Mouse (Mus musculus) inflammation-experienced regulatory T-cells (primary cell): ENCODE measurements around the gene Cysltr1. TPM values are rescaled to one million over a fixed set of nuclear protein-coding genes. Genes with fewer than 3 reads are reported as not detected.

Experiments used
- polyA plus RNA-seq, 2 experiments: library from polyadenylated mRNA; unstranded; fragments of 100-300 nt; shearing (Covaris generic); gene quantifications; one replicate each; pipeline ENCODE4 v1.2.1; 2017

Gene Cysltr1
- polyA plus RNA-seq = 10 to 100 TPM in 1 of 2 experiments, 1 to 10 TPM in 1; 2.5 to 16.9 TPM

GRCm38 (mm10) chrX:106603386-106603785 lies at the start of gene Cysltr1:
Cysltr1 (minus strand) TSS chrX:106603679.

DNA sequence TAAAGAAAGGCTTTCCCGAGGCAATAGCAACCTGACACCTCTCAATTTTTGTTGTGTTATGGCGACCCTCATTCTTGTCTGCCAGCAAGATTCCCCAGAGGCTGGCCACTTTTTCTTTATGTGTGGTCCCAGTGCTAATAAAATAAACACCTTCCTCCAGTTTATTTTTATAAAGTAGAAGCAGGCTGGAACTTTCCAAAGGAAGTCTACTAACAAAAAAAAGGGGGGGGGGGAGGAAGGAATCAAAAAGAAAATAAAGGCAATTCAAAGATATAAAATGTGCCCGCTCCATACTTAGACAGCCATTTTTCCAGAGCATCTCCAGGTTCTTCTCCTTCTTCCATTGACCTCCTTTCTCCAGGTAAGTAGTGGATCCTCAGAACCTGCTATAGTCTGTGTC lies 20.6 kb downstream of the Cysltr1 start, which contains the start of gene Gm5127:
Gm5127 (plus strand) TSS at position 301 of the 400 bp plus-strand sequence.

Other genes starting within 250 kb of the Cysltr1 start
- gene Fndc3c1, start 118.3 kb downstream of the Cysltr1 start, polyA plus RNA-seq = not detected
- gene Gm5127, start 20.5 kb downstream of the Cysltr1 start, polyA plus RNA-seq = 1 to 10 TPM; 1.4 to 2.6 TPM
- gene Rtl3, start 237.0 kb upstream of the Cysltr1 start, polyA plus RNA-seq = under 1 TPM; 0.13 to 0.31 TPM